Mouse (Mus musculus) monocyte, adult 5-6 weeks (primary cell): ENCODE data around the gene Tlk1. TPM values are rescaled to one million over a fixed set of nuclear protein-coding genes. Genes with fewer than 3 reads are reported as not detected.

Source experiments
- total RNA-seq: library from RNA; stranded (forward); fragments of 200-1000, 200-491, 200-594 nt; gene quantifications from 3 replicates; pipeline ENCODE4 v1.2.3, GENCODE M21; 2017

Gene Tlk1
- total RNA-seq, 1 experiment from 2014 or later, result 79.4 TPM

Other genes starting within 250 kb of the Tlk1 start
- 36.6 to 41.3 TPM (median 39.7 TPM) in 3 replicates for gene Gorasp2, start 164.2 kb downstream of the Tlk1 start, total RNA-seq
- not detected in 3 replicates for gene Gm26558, start 163.6 kb downstream of the Tlk1 start, total RNA-seq
- gene Dcaf17, start 229.6 kb upstream of the Tlk1 start, total RNA-seq, result 10.7 to 18.0 TPM (median 13.4 TPM) in 3 replicates
- gene Mettl8, start 229.9 kb upstream of the Tlk1 start, total RNA-seq, result 7.7 to 24.9 TPM (median 8.8 TPM) in 3 replicates